Mouse (Mus musculus) gastrocnemius, adult 8-10 months (tissue): ENCODE measurements at regions not wholly inside any gene's neighbourhood (a gene's known extent, or its start where the extent isn't known, plus 50 kb on each side); places are given as distances from the start of the nearest gene placed in this dataset.
A peak's percentile ranks its signal among the peaks of the same experiment; 100 is the strongest.

Experiments
- DNase-seq, 2 experiments: peaks; one replicate each; pipeline ENCODE4 v3.0.0; 2022; ENCODE audit warnings: low spot score in 2 of 2

GRCm38 (mm10) chr13:32544986-32545740 lies 206.6 kb upstream of the Gmds start:
- DNase-seq, result no peak

DNA sequence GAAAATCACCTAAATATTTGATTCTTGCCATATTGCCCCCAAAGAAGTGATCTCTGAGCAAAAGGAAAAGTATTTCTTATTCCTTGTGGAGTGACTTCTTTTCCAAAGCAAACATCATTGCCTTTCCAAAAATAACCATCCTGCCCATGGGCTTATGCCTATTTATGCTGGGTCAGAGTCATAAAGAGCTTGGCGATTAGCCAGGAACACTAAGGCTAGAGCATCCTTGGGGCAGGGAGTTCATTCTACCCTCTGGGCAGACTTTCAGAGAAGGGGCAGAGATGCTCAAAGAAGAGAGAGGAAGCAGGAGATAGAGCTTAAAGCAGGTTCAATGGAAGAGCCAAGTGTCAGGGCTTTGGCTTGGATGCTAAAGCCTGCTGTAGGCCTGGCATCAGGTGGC lies 203.1 kb upstream of the Gmds start:
- DNase-seq, result no peak

DNA sequence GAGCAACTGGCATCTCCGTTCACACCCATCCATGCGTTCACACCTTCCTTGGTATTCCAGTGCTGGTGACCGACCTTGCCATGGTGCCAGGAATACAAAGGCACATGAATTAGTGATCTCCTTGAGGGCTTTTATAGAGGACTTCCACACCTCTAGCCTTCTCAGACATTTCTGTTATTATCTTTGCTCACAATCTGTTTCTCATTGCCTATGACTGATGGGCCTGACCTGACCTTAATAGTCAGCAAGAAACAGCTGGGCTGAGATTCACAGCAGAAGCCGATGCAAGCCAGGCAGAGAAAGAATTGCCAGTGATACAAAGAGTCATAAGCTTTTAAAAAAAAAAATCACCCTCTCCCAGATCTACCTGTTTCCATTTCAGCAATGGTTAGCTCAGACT lies 197.7 kb upstream of the Gmds start:
- no peak for DNase-seq

GRCm38 (mm10) chr13:32535602-32536001 lies 197.1 kb upstream of the Gmds start:
- no peak for DNase-seq

- DNase-seq, result no peak
These were observed 192.5 kb upstream of the Gmds start for GRCm38 (mm10) chr13:32530926-32531512.

DNA sequence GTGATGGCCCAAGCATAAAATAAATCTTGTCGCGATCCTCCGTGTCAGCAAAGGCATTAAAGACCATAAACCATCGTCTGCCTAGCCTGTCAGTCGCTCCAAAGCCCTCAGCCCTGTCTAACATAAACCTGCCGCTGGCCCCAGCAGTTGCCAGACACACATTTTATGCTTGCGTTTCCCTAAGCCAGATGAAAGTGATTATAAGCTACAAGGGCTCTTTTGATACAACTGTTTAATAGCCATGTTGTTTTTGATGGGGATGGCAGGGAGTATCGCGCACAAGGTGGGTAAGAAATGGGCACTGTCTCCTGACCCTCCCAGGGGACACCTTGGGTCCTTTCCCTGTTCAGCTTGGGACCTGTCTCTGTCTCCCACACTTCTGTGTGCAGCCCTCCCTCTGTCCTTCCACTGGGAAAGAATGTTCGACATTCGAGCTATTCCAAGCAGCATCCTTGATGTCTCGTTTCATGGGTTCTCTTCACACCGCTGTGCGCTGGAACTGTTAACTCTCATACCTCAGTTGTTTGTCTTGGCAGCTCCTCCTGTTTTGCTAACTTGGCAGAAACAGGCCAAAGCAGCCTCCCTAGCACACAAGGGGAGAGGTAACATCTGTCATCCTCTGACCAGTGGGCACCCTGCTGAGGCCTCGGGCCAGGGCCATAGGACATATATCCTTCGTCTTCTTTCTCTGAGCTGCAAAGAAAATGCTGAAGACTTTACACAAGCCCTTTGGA lies 180.2 kb upstream of the Gmds start:
- DNase-seq, result no peak

DNA sequence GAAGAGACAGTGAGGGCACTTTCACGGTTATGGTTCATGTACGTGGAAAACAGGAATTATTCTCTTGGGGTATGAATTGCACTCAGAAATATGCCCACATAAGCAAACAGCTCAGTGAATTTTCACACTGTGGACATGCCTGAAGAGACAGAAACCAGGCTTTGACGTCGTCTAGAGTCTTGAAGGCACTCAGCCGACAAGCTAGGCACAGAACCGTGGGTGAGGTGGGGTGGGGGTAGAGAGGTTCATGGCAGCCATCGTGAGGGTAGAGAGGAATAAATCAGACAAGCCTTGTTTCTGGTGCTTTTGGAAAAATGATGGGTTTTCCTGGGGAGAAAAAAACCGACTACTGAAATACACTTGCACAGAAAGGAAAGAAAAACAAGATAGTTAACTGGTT lies 179.0 kb upstream of the Gmds start:
- DNase-seq, result no peak

GRCm38 (mm10) chr13:32509231-32510023 lies 170.9 kb upstream of the Gmds start:
- DNase-seq, result peak in 1 of 2 experiments; percentile 13

- no peak for DNase-seq
These were observed 169.9 kb upstream of the Gmds start for GRCm38 (mm10) chr13:32508447-32508846.

DNA sequence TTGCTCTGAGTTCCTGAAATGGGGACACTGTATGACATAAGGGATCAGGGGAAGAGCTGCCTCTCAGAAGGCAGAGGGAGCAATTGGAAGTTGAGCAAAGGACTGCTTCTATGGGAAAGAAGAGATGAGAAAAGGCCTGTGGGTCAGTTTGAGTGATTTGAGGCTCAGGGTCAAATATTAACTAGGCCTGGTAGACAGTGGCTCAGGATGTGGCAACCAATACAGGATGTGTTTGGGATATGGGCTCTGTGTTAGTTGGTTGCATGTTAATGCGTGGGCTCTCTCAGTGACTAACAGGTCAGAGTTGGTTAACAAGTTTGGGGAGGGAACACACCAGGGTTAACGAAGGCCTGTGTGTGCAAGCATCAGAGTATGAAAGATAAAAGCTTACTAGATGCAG lies 169.3 kb upstream of the Gmds start:
- no peak for DNase-seq

DNA sequence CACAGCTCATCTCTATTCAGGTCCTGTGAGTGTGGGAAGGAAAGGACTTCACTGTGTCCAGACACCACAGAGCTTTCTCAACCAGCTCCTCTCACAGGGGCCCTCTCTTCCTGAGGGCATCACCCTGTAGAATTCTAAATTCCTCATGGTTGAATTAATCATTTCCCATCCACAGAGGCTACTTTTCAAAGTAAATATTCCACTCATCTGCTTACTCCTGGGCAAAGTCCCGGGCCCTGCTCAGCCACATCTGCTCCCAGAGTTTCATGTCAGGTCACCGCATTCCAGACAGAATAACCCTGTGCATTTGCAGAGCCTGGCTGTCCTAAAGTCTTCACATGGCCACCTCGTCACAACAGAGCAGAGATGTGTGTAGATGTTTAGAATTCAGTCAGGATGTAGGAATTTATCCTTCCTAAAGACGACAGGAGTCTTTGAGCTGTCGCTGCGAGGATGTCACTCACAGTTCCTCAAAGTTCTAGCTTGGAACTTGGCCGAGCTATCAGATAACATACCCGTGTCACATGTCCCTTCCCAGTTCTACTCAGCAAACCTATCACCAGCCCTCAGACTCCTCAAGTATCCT lies 159.8 kb upstream of the Gmds start:
- DNase-seq, result no peak

DNA sequence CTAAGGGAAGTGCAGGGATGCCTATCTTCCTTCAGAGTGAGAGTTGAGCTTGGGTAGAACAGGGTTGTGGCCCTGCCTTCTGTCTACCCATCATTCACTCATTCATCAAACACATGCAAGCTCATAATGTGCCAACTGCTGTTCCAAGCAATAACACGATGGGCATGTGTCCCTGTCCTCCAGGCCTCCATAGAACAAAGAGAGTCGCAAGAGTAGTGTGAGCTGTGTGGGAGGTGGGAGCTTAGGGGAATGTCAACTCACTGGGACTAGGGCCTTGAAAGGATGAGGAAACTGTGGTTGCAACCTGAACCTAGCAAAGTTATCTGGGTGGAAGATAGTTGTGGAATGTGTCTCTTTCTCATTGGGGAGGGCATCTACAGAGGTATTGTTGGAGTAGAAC lies 157.7 kb upstream of the Gmds start:
- DNase-seq, result no peak

DNA sequence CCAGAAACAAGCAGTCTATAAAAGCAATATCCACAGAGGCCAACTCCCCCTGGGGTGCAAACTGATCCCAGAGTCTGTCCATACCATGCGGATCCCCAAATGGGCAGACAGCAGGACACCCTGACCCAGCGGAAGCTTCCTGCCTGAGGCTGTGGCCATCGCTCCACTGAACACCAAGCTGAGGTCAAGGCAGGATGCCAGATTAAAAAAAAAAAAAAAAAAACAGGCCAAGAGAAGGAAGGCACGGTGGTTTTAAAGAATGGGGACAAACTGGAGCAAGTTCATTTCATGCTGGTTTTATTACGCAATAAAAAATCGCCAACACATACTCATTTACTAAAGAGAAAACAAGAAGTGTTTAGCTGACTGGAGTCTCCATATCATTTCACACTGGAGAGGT lies 156.5 kb upstream of the Gmds start:
- no peak for DNase-seq

- DNase-seq, result no peak
These were observed 155.3 kb upstream of the Gmds start for GRCm38 (mm10) chr13:32493806-32494205.

DNA sequence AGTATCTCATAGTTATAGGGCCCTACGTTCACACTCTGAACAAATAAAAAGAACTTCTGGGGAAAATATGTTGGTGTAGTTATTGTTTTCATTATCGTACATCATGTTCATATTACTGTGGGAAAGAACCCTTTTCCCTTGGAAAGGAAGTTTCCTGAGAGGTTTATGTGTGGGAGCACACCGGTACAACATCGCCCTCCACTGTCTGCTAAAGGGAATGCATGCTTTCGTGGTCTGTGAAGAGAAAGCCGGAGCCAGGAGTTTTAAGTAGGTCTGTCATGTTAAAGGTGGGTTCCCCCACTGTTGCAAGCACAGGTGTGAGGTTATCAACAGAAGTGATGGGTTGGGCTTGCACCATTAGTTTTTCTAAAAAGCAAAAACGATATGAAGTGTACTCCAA lies 154.8 kb upstream of the Gmds start:
- DNase-seq, result peak; percentile 39 to 43

DNA sequence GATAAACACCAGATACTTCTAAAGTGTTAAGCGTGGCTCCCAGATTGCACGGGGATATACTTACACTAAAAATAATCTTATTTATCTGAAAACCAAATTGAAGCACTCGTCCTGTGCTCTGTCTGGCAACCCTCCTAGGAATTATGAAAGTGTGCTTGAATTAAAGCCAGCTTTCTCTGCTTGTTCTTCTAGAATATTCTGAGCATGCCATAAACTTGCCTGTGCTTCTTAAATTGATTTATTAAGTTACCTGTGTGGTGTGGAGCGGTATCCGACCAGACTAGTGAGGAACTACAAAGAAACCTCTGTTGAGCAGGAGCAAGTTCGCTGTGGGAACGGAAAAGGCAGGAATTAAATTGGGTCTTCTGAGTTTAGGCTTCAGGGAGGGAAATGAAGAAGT lies 154.0 kb upstream of the Gmds start:
- no peak for DNase-seq

- DNase-seq, result no peak
These were observed 143.0 kb upstream of the Gmds start for GRCm38 (mm10) chr13:32481444-32482058.

GRCm38 (mm10) chr13:32480029-32480428 lies 141.5 kb upstream of the Gmds start:
- DNase-seq, result no peak

DNA sequence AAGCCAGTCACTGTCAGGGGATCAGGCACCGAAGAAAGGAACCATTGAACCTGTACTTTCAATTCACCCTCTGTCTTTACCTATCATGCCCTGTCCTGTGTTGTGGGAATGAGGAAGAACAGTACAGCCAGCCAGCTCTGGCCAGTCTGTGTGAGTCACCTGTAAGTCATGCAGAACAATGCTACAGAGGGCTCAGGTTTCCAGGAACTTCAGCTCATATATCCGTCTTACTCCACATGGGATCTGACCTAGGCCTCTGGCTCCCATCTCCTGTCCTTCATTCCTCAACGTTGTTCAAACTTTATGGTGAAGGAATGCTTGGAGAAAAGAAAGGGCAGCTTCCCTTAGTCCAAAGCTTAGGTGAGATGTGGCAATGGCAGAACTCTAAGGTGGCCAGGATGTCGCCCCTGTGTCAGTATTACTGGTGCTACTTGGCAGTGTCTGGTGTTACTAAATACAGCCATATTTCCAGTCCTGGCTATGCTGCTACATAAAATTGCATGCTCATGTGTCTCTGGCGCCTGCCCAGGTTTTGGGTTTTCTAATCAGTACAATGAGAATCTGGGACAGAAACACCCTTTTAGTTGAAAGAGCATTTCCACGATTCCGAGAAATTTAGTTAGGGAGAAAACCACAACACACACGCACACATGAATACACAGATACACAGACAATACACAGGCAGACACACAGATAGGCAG lies 140.7 kb upstream of the Gmds start:
- DNase-seq, result peak; percentile 43 to 47

- DNase-seq, result no peak
These were observed 127.2 kb upstream of the Gmds start for GRCm38 (mm10) chr13:32465787-32466186.
